8 mouse cellular contexts compared by ENCODE assay signal in genomic region chr12:35532151-35532550, GRCm38 (mm10). TPM values are rescaled to one million over a fixed set of nuclear protein-coding genes. Genes with fewer than 3 reads are reported as not detected.
DNase-seq lines count a peak whose midpoint lies in the region; ATAC-seq and TF ChIP-seq lines count a peak whose summit lies in the region.

No protein-coding gene starts in this region.

- ATAC-seq in activated CD4-positive, CD25-positive, alpha-beta regulatory T cell, adult 4 months = peak; percentile 20
- ATAC-seq in lung, embryonic 16.5 days (ENCODE audit: low read depth) = no peak
- ATAC-seq in erythroid progenitor cell, adult 5-6 weeks (replicated peaks; ENCODE audit: low FRiP score, poor library complexity, severe bottlenecking) = no peak

- no peaks in the 10 kb centered on the region for H3K9me3 ChIP-seq in CH12.LX (replicated peaks; ENCODE audit: low read length)
- no peaks in the 10 kb centered on the region for H3K9me3 ChIP-seq in lung, embryonic 16.5 days (ENCODE audit: control insufficient read depth, low read length)

- intact Hi-C loops in heart, postnatal 10 days (cut with DNase I) = loop anchor here (1.0 to 5.0 kb wide), 2 partner anchors 220 to 299 kb away; no protein-coding TSS in a partner anchor

- in situ Hi-C loops in CH12.LX (cut with MboI; ENCODE audit: low pct_ligation_motif_present, low pct_unique_long_range_greater_than_20kb, low sequenced_read_pairs) = loop anchor here (10.0 kb wide), 1 partner anchor 303 kb away; no protein-coding TSS in a partner anchor

- WGBS in lung, embryonic 16.5 days = 5% methylated on average over 5 of the region's 5 CpGs

- H3K79me2 ChIP-seq in CH12.LX (replicated peaks; ENCODE audit: control insufficient read depth, extremely low read depth, insufficient read depth, poor library complexity, severe bottlenecking) = peaks cover 32% of the 10 kb centered on the region

- H3K4me2 ChIP-seq in CH12.LX (ENCODE audit: insufficient read depth, low read depth, poor library complexity, severe bottlenecking) = peak overlapping the region; percentile 89
- H3K4me2 ChIP-seq in lung, embryonic 16.5 days (ENCODE audit: low read depth, low read length) = peak overlapping the region; percentile 45

- DNase-seq in CH12.LX (ENCODE audit: extremely low read depth) = peak; percentile 86
- peak; percentile 85 for DNase-seq in embryo, embryonic 10.5 days (ENCODE audit: low spot score)
- DNase-seq in heart, postnatal 10 days = peak; percentile 69 to 77
- DNase-seq in layer of hippocampus, adult 9-10 months (ENCODE audit: low spot score) = peak; percentile 79
- peak; percentile 83 for DNase-seq in right cerebral cortex, postnatal 14 days

- TF ChIP-seq CTCF in CH12.LX (conservative IDR thresholded peaks at IDR 0.05 in 1 of 2, IDR thresholded peaks at IDR 0.05 in 1 of 2; ENCODE audit: low read depth in 2 of 2, low read length in 2 of 2) = peak; percentile 42 to 83

- dilution Hi-C loops in CH12.LX (cut with MboI; ENCODE audit: extremely low pct_ligation_motif_present, extremely low pct_unique_long_range_greater_than_20kb, low sequenced_read_pairs) = no loop called here

- H3K27me3 ChIP-seq in CH12.LX (replicated peaks) = no peaks in the 10 kb centered on the region
- no peaks in the 10 kb centered on the region for H3K27me3 ChIP-seq in lung, embryonic 16.5 days (ENCODE audit: control insufficient read depth, insufficient read depth, low read depth, low read length)

- peak; percentile 70 for TF ChIP-seq RAD21 in CH12.LX (IDR thresholded peaks at IDR 0.05; ENCODE audit: low read depth, low read length)

- TF ChIP-seq EP300 in CH12.LX (IDR thresholded peaks at IDR 0.05; ENCODE audit: low read length) = no peak

- H3K4me1 ChIP-seq in CH12.LX (ENCODE audit: control insufficient read depth in 1 of 2, insufficient read depth in 2 of 2) = peaks cover 6 to 18% of the 10 kb centered on the region in 2 experiments; a peak in 3 of 4 replicates
- no peaks in the 10 kb centered on the region; the same call in 1 of the 2 replicates for H3K4me1 ChIP-seq in lung, embryonic 16.5 days (replicated peaks; ENCODE audit: control insufficient read depth, insufficient read depth, low read length)

- peak overlapping the region; percentile 34 to 86 (median 42) for H3K4me3 ChIP-seq in CH12.LX (replicated peaks in 1 of 3; ENCODE audit: low read depth in 2 of 3, low read length in 2 of 3, poor library complexity in 1 of 3)
- peak overlapping the region; percentile 43 for H3K4me3 ChIP-seq in lung, embryonic 16.5 days (ENCODE audit: low read length)

- H3K9ac ChIP-seq in CH12.LX (ENCODE audit: insufficient read depth, low read depth) = peak overlapping the region; percentile 69
- peak overlapping the region; percentile 23; the same call in 1 of the 2 replicates for H3K9ac ChIP-seq in lung, embryonic 16.5 days (ENCODE audit: low read length)

- no peak for TF ChIP-seq POLR2A in CH12.LX (IDR thresholded peaks at IDR 0.05; ENCODE audit: low read depth, low read length)

- no peaks in the 10 kb centered on the region for H3K36me3 ChIP-seq in CH12.LX (replicated peaks in 1 of 2; ENCODE audit: control insufficient read depth in 1 of 2, insufficient read depth in 1 of 2, low read length in 1 of 2)
- no peaks in the 10 kb centered on the region for H3K36me3 ChIP-seq in lung, embryonic 16.5 days (ENCODE audit: control insufficient read depth, insufficient read depth, low read length)

- no peak overlapping the region for H3K27ac ChIP-seq in CH12.LX (ENCODE audit: insufficient read depth, low read depth)
- no peak overlapping the region; the same call in 1 of the 2 replicates for H3K27ac ChIP-seq in lung, embryonic 16.5 days (ENCODE audit: low read length)

TF ChIP-seq in CH12.LX, 34 proteins besides CTCF, POLR2A, EP300 and RAD21:
- TF ChIP-seq IRF4 (IDR thresholded peaks at IDR 0.05; ENCODE audit: low read depth, low read length) (0 out of 2 replicates have a peak, but pooled peaks have one; percentile 31), GABPA (IDR thresholded peaks at IDR 0.05; ENCODE audit: insufficient replicate concordance, low read depth, low read length) (no peak), SIN3A (IDR thresholded peaks at IDR 0.05; ENCODE audit: low read length) (peak; percentile 80), SMC3 (IDR thresholded peaks at IDR 0.05; ENCODE audit: low read depth, low read length) (peak; percentile 83), UBTF (IDR thresholded peaks at IDR 0.05; ENCODE audit: low read depth, low read length) (no peak), CHD1 (IDR thresholded peaks at IDR 0.05; ENCODE audit: low read depth, low read length) (no peak; the same call in none of the 2 replicates), POLR2AphosphoS2 (IDR thresholded peaks at IDR 0.05; ENCODE audit: low read depth, low read length) (no peak), JUND (conservative IDR thresholded peaks at IDR 0.05; ENCODE audit: low read depth, low read length) (0 out of 2 replicates have a peak, but pooled peaks have one; percentile 12), E2F4 (IDR thresholded peaks at IDR 0.05; ENCODE audit: insufficient replicate concordance, low read depth, low read length) (no peak), ETS1 (conservative IDR thresholded peaks at IDR 0.05; ENCODE audit: low read depth, low read length) (no peak; the same call in 1 of the 2 replicates), ZMIZ1 (IDR thresholded peaks at IDR 0.05; ENCODE audit: low read depth, low read length) (no peak), USF1 (IDR thresholded peaks at IDR 0.05; ENCODE audit: low read depth, low read length) (no peak), TCF12 (IDR thresholded peaks at IDR 0.05; ENCODE audit: low read depth, low read length) (no peak), ZC3H11A (IDR thresholded peaks at IDR 0.05; ENCODE audit: low read depth, low read length) (peak; percentile 2; the same call in 1 of the 2 replicates), ZKSCAN1 (IDR thresholded peaks at IDR 0.05; ENCODE audit: borderline replicate concordance, low read depth, low read length) (no peak), TBP (conservative IDR thresholded peaks at IDR 0.05; ENCODE audit: low read depth, low read length) (no peak), USF2 (conservative IDR thresholded peaks at IDR 0.05; ENCODE audit: low read depth, low read length) (no peak), MYC (IDR thresholded peaks at IDR 0.05; ENCODE audit: low read depth, low read length) (no peak; the same call in 1 of the 2 replicates), PAX5 (IDR thresholded peaks at IDR 0.05; ENCODE audit: low read length) (no peak), MAX (IDR thresholded peaks at IDR 0.05; ENCODE audit: low read length) (no peak), NELFE (IDR thresholded peaks at IDR 0.05; ENCODE audit: low read depth, low read length) (no peak), NRF1 (IDR thresholded peaks at IDR 0.05; ENCODE audit: low read depth, low read length) (no peak), KAT2A (IDR thresholded peaks at IDR 0.05; ENCODE audit: insufficient replicate concordance, low read length) (no peak), ELF1 (IDR thresholded peaks at IDR 0.05; ENCODE audit: low read depth, low read length) (0 out of 2 replicates have a peak, but pooled peaks have one; percentile 24), JUN (IDR thresholded peaks at IDR 0.05; ENCODE audit: insufficient read depth, low read depth, low read length) (no peak), MAZ (IDR thresholded peaks at IDR 0.05; ENCODE audit: low read depth, low read length) (no peak), MEF2A (IDR thresholded peaks at IDR 0.05; ENCODE audit: borderline replicate concordance, low read depth, low read length) (no peak), ZNF384 (IDR thresholded peaks at IDR 0.05; ENCODE audit: low read depth, low read length) (no peak), MAFK (IDR thresholded peaks at IDR 0.05; ENCODE audit: insufficient replicate concordance, low read length) (0 out of 2 replicates have a peak, but pooled peaks have one; percentile 47), MXI1 (IDR thresholded peaks at IDR 0.05; ENCODE audit: low read depth, low read length) (peak; percentile 30; the same call in 1 of the 2 replicates), RCOR1 (conservative IDR thresholded peaks at IDR 0.05; ENCODE audit: low read depth, low read length) (no peak), CHD2 (IDR thresholded peaks at IDR 0.05; ENCODE audit: low read length) (no peak), BHLHE40 (IDR thresholded peaks at IDR 0.05; ENCODE audit: low read depth, low read length) (no peak), HCFC1 (IDR thresholded peaks at IDR 0.05; ENCODE audit: low read depth, low read length) (no peak)
TF ChIP-seq in CH12.LX: peak in this region for 8.

RNA-seq across cellular contexts. Expression of gene Ahr, which starts 2.7 kb away (rescaled TPM):
- 7.1 and 7.7 TPM in 2 replicates for total RNA-seq in CH12.LX (2012; rRNA removed)
- 8.2 and 9.5 TPM in 2 replicates for total RNA-seq in CH12.LX (2014; rRNA removed)
- 4.4 and 4.9 TPM in 2 replicates for polyA plus RNA-seq in CH12.LX (2012; ENCODE audit: insufficient read length, low read depth)
- 1 to 10 TPM; 6.1 to 9.2 TPM for polyA plus RNA-seq in activated CD4-positive, CD25-positive, alpha-beta regulatory T cell, adult 4 months (2017; shearing (Covaris generic))
- total RNA-seq in heart, postnatal 10 days (2021) = 1 to 10 TPM; 6.0 to 7.1 TPM
- 22.1 and 23.1 TPM in 2 replicates for polyA plus RNA-seq in lung, embryonic 16.5 days (2015; fragmentation: Nextera tagmentation; extraction: Ambion mirVana)
- total RNA-seq in erythroid progenitor cell, adult 5-6 weeks (2015; ENCODE audit: low replicate concordance) = 4.0 TPM in 1 of 2 replicates, not detected in the other
- 0.77 TPM in 1 of 2 replicates, not detected in the other for total RNA-seq in erythroid progenitor cell, adult 5-6 weeks (2017; ENCODE audit: low replicate concordance)
